Mouse (Mus musculus): Measurements from ENCODE around the gene Nrg3. TPM values are rescaled to one million over a fixed set of nuclear protein-coding genes. Genes with fewer than 3 reads are reported as not detected.

Gene Nrg3
- polyA plus RNA-seq, 1 experiment from 2014 or later, result 0.47 TPM

DNA sequence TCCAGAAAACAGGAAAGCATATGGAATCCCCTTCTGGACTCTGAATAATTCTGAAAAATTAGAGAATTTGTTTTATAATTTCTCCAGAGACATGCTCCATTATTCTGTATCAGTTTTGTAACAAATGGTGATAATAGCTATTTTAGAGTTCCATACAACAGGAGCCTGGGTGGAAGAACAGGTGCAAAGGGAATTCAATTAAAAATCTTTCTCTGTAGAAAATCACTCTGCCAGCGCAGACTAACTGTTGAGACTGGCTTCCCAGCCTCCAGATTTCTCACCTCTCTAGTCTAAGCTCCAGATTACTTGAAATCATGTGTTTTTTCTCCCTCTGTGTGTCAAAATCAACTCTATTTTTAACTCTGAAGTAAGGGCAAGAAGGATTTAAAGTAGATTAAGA, 625.8 kb downstream of the Nrg3 start:
- 82% methylated on average over 1 of the region's 1 CpGs for WGBS
- Histone ChIP-seq H3K4me3 (no peak overlapping the region), H3K4me1 (no peaks in the 10 kb centered on the region), H3K36me3 (replicated peaks) (no peaks in the 10 kb centered on the region), H3K9me3 (no peaks in the 10 kb centered on the region), H3K27me3 (replicated peaks; ENCODE audit: low read depth, poor library complexity, severe bottlenecking) (no peaks in the 10 kb centered on the region), H3K27ac (replicated peaks) (no peak overlapping the region)
- DNase-seq (ENCODE audit: low spot score), result no peak

DNA sequence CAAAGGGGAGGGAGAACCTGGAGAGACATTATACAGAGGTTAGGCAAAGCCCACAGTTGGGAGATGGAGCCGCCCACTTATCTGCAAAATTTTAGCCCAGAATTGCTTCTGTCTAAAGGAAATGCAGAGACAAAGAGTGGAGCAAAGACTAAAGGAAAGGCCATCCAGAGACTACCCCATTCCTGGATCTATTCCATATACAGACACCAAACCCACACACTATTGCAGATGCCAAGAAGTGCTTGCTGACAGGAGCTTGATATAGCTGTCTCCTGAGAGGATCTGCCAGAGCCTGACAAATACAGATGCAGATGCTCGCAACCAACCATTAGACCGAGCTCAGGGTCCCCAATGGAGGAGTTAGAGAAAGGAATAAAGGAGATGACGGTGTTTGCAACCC, 637.9 kb downstream of the Nrg3 start:
- H3K27ac ChIP-seq (replicated peaks), result no peak overlapping the region
- H3K4me1 ChIP-seq, result no peaks in the 10 kb centered on the region
- no peaks in the 10 kb centered on the region for H3K36me3 ChIP-seq (replicated peaks)
- no peaks in the 10 kb centered on the region for H3K9me3 ChIP-seq
- WGBS, result 89% methylated on average over 4 of the region's 4 CpGs
- DNase-seq (ENCODE audit: low spot score), result no peak
- H3K4me3 ChIP-seq, result no peak overlapping the region
- no peaks in the 10 kb centered on the region for H3K27me3 ChIP-seq (replicated peaks; ENCODE audit: low read depth, poor library complexity, severe bottlenecking)

DNA sequence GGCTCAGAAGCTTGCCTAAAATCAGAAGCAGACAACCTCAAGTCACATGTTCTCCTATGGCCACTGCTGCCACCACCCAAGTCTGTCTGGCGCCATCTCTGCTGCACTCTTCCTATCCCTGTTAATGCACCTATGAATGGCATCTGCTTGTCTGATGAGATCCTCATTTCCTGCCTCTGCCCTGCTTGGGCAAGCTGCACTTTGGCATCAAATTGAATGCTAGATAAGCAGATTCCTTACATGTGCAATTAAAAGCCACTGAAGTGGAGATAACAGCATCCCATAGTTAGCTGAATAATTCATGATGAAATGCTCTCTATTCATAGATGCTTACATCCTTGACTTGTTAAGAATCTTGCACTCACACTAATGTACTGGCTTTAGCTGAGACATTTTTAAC, 648.0 kb downstream of the Nrg3 start:
- no peaks in the 10 kb centered on the region for H3K27me3 ChIP-seq (replicated peaks; ENCODE audit: low read depth, poor library complexity, severe bottlenecking)
- H3K4me3 ChIP-seq, result no peak overlapping the region
- no peaks in the 10 kb centered on the region for H3K9me3 ChIP-seq
- no peak overlapping the region for H3K27ac ChIP-seq (replicated peaks)
- 62% methylated on average over 1 of the region's 1 CpGs for WGBS
- no peak for DNase-seq (ENCODE audit: low spot score)
- no peaks in the 10 kb centered on the region for H3K36me3 ChIP-seq (replicated peaks)
- no peaks in the 10 kb centered on the region for H3K4me1 ChIP-seq

- no peak overlapping the region for H3K27ac ChIP-seq (replicated peaks)
- H3K27me3 ChIP-seq (replicated peaks; ENCODE audit: low read depth, poor library complexity, severe bottlenecking), result no peaks in the 10 kb centered on the region
- H3K36me3 ChIP-seq (replicated peaks), result no peaks in the 10 kb centered on the region
- 77% methylated on average over 3 of the region's 3 CpGs for WGBS
- H3K4me3 ChIP-seq, result no peak overlapping the region
- no peak for DNase-seq (ENCODE audit: low spot score)
- H3K4me1 ChIP-seq, result no peaks in the 10 kb centered on the region
- H3K9me3 ChIP-seq, result no peaks in the 10 kb centered on the region
Measured at GRCm38 (mm10) chr14:38797027-38797426, 675.9 kb downstream of the Nrg3 start.

- H3K4me3 ChIP-seq, result no peak overlapping the region
- no peak for DNase-seq (ENCODE audit: low spot score)
- WGBS, result 88% methylated on average over 5 of the region's 5 CpGs
Measured at GRCm38 (mm10) chr14:38775291-38776116, 697.4 kb downstream of the Nrg3 start.

GRCm38 (mm10) chr14:38774811-38775210, 698.1 kb downstream of the Nrg3 start:
- H3K36me3 ChIP-seq (replicated peaks), result no peaks in the 10 kb centered on the region
- no peak overlapping the region for H3K4me3 ChIP-seq
- no peak for DNase-seq (ENCODE audit: low spot score)
- no peaks in the 10 kb centered on the region for H3K9me3 ChIP-seq
- no peaks in the 10 kb centered on the region for H3K4me1 ChIP-seq
- 66% methylated on average over 1 of the region's 1 CpGs for WGBS
- no peaks in the 10 kb centered on the region for H3K27me3 ChIP-seq (replicated peaks; ENCODE audit: low read depth, poor library complexity, severe bottlenecking)
- H3K27ac ChIP-seq (replicated peaks), result no peak overlapping the region

More at GRCm38 (mm10) chr14:38775291-38776116, 697.4 kb downstream of the Nrg3 start:
- H3K4me1 ChIP-seq, result no peaks in the 10 kb centered on the region
- no peaks in the 10 kb centered on the region for H3K9me3 ChIP-seq
- no peak overlapping the region for H3K27ac ChIP-seq (replicated peaks)
- no peaks in the 10 kb centered on the region for H3K36me3 ChIP-seq (replicated peaks)
- H3K27me3 ChIP-seq (replicated peaks; ENCODE audit: low read depth, poor library complexity, severe bottlenecking), result no peaks in the 10 kb centered on the region

GRCm38 (mm10) chr14:38730465-38730864, 742.4 kb downstream of the Nrg3 start:
- no peaks in the 10 kb centered on the region for H3K36me3 ChIP-seq (replicated peaks)
- no peak overlapping the region for H3K4me3 ChIP-seq
- no peaks in the 10 kb centered on the region for H3K27me3 ChIP-seq (replicated peaks; ENCODE audit: low read depth, poor library complexity, severe bottlenecking)
- DNase-seq (ENCODE audit: low spot score), result no peak
- no peaks in the 10 kb centered on the region for H3K9me3 ChIP-seq
- H3K27ac ChIP-seq (replicated peaks), result no peak overlapping the region
- H3K4me1 ChIP-seq, result no peaks in the 10 kb centered on the region

DNA sequence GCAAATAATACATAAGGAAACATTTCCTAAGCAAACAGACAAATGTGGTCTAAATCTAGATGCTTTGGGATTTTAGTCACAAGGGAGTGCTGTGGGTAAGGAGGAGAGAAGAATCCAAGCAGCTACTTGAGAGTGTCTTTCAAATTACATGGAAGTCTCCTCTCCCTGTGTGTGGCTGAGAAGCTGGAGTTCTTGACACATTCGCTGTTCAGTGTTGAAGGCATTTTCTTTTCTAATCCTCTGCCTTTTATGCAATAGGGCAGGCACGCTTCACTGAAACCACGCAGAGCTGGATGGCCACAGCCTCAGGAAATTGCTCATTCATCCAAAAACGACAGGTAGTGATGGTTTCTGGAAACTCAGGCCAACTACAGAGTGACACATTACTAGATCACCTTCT, 769.0 kb downstream of the Nrg3 start:
- H3K27ac ChIP-seq (replicated peaks), result no peak overlapping the region
- no peaks in the 10 kb centered on the region for H3K27me3 ChIP-seq (replicated peaks; ENCODE audit: low read depth, poor library complexity, severe bottlenecking)
- WGBS, result 52% methylated on average over 4 of the region's 4 CpGs

DNA sequence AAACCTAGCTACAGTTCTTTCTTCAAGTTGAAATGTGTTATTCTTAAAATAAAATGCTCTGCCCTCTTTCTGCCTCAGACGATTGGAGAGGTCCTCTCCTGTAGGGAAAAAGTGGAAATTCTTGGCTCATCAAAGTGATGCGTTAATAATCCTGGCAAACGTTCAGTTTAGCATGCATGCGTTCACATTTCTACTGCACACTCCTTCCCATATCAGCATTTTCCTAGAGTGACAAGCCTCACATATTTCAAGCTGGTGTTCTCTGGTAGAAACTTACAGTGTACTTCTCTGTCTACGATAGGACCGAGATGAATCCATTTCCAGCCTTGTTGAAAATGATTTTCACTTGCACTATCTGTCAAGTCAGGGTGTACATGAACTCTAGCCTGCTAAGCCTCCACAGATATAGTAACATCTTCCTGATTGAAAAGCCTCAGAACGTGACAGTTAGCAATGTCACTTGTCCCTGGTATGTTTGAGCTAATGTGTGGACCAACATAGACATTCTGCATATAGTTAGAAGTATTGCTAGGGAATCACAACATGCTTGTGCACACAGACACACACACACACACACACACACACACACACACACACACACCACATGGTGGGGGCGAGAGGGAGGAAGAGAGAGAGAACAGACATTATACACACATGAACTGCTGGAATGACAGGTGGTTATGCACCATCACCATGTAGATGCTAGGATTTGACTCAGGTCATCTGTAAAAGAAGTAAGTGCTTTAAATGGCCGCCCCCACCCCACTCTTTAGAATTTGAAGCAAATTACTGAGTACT, 770.1 kb downstream of the Nrg3 start:
- no peak overlapping the region for H3K27ac ChIP-seq (replicated peaks)
- no peaks in the 10 kb centered on the region for H3K27me3 ChIP-seq (replicated peaks; ENCODE audit: low read depth, poor library complexity, severe bottlenecking)
- peaks cover 4% of the 10 kb centered on the region; the same call in 1 of the 2 replicates for H3K4me1 ChIP-seq
- no peaks in the 10 kb centered on the region for H3K9me3 ChIP-seq
- no peak for DNase-seq (ENCODE audit: low spot score)
- no peak overlapping the region for H3K4me3 ChIP-seq
- 79% methylated on average over 9 of the region's 9 CpGs for WGBS
- H3K36me3 ChIP-seq (replicated peaks), result no peaks in the 10 kb centered on the region

More for the DNA sequence above, 769.0 kb downstream of the Nrg3 start:
- H3K36me3 ChIP-seq (replicated peaks), result no peaks in the 10 kb centered on the region
- H3K4me3 ChIP-seq, result no peak overlapping the region
- H3K4me1 ChIP-seq, result peaks cover 4% of the 10 kb centered on the region; the same call in 1 of the 2 replicates
- no peak for DNase-seq (ENCODE audit: low spot score)
- H3K9me3 ChIP-seq, result no peaks in the 10 kb centered on the region

DNA sequence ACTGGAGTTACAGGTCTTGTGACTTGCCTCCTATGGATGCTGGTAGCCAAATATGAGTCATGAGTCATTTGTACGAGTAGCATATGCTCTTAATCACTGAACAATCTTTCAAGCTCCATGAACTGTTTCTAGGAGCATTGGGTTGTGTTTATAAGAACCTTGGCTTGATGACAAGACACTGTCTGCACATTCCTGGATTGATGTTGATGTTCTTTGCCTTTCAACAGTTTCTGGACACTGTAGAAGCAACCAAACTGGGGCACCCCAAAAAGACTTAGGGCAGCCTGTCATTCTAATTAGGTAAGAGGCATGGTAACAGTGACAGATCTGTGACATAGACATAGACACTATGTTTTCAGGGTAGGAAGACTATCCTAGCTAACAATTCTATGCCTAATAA, 771.5 kb downstream of the Nrg3 start:
- no peaks in the 10 kb centered on the region for H3K9me3 ChIP-seq
- DNase-seq (ENCODE audit: low spot score), result no peak
- 68% methylated on average over 1 of the region's 1 CpGs for WGBS
- H3K36me3 ChIP-seq (replicated peaks), result no peaks in the 10 kb centered on the region
- H3K27me3 ChIP-seq (replicated peaks; ENCODE audit: low read depth, poor library complexity, severe bottlenecking), result no peaks in the 10 kb centered on the region
- H3K4me1 ChIP-seq, result peaks cover 4% of the 10 kb centered on the region; the same call in 1 of the 2 replicates
- no peak overlapping the region for H3K4me3 ChIP-seq
- no peak overlapping the region for H3K27ac ChIP-seq (replicated peaks)

DNA sequence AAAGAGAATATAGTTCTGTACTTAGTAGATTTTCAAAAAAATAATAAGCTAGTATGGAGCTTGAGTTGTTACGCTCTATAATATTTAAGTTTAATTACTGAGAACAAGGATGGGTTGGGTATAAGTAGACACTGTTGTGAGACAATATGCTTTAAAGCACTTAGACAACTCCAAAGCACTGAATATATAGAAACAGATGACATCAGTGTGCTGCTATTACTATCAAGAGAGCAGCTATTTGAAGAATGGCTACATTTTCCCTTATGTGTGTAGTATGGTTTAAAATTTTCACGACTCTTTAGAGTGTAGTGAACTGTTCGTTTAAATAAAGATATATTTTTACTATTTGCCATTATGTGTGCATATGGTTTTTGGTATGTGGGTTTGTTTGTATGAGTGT, 771.9 kb downstream of the Nrg3 start:
- Histone ChIP-seq H3K4me1 (peaks cover 4% of the 10 kb centered on the region; the same call in 1 of the 2 replicates), H3K36me3 (replicated peaks) (no peaks in the 10 kb centered on the region), H3K27me3 (replicated peaks; ENCODE audit: low read depth, poor library complexity, severe bottlenecking) (no peaks in the 10 kb centered on the region), H3K9me3 (no peaks in the 10 kb centered on the region), H3K27ac (replicated peaks) (no peak overlapping the region), H3K4me3 (no peak overlapping the region)
- DNase-seq (ENCODE audit: low spot score), result no peak
- 91% methylated on average over 3 of the region's 3 CpGs for WGBS

DNA sequence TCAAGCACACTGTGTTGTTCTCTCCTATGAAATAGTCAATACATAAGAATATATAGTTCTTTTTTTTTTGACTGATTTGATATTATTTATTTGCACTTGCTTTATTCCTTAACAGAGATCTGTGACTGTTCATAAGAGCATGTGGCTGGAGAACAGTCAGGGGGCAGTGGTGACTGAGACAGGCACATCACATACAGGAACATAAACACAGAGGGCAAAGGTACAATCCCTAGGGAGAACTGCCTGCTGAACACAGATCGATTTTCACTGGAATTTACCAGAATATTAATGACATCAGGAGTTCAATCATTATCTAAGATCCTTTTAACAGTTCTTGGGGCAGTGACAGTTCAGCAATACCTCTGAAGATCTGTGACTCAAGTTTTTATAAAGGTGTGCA, 812.9 kb downstream of the Nrg3 start:
- Histone ChIP-seq H3K27me3 (replicated peaks; ENCODE audit: low read depth, poor library complexity, severe bottlenecking) (no peaks in the 10 kb centered on the region), H3K4me3 (no peak overlapping the region), H3K9me3 (no peaks in the 10 kb centered on the region), H3K36me3 (replicated peaks) (no peaks in the 10 kb centered on the region), H3K4me1 (no peaks in the 10 kb centered on the region), H3K27ac (replicated peaks) (no peak overlapping the region)
- WGBS, result 42% methylated on average over 1 of the region's 1 CpGs
- no peak for DNase-seq (ENCODE audit: low spot score)

DNA sequence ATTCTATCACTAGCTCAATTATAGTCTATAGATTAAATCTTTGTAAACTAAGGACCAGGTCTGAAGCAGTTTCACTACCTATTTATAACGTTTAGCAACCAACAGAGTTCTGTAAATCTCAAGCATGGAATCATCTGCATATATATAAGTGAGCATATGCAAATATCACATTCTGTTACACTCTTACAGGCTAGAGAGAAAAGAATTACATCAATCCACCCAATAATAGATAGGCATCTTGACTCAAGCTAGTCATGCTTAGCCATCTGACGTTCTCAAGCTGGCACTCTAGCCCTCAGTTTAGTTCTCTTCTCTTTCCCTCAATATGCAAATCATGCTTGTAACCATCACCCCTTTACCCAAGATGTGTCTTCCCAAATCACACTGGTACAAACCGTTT, 835.8 kb downstream of the Nrg3 start:
- WGBS, result 88% methylated on average over 3 of the region's 3 CpGs

More for the DNA sequence above, 835.8 kb downstream of the Nrg3 start:
- Histone ChIP-seq H3K4me3 (no peak overlapping the region), H3K27me3 (replicated peaks; ENCODE audit: low read depth, poor library complexity, severe bottlenecking) (no peaks in the 10 kb centered on the region), H3K9me3 (no peaks in the 10 kb centered on the region), H3K4me1 (no peaks in the 10 kb centered on the region), H3K27ac (replicated peaks) (no peak overlapping the region), H3K36me3 (replicated peaks) (no peaks in the 10 kb centered on the region)
- DNase-seq (ENCODE audit: low spot score), result no peak

Data from embryonic facial prominence, embryonic 10.5 days (tissue).